Mouse (Mus musculus) C2C12 (cell line): ENCODE measurements around the gene Olfr1324.

Experiments
- CEBPB ChIP-seq: IDR thresholded peaks from one replicate; pipeline ENCODE4 v1.6.1; 2011; ENCODE audit warnings: low read depth, mild to moderate bottlenecking, control low read depth, moderate library complexity
- CTCF ChIP-seq: IDR thresholded peaks from one replicate; pipeline ENCODE4 v1.5.1; 2011; ENCODE audit not compliant: control insufficient read depth, insufficient read depth, insufficient read length
- FOSL1 ChIP-seq: IDR thresholded peaks from one replicate; pipeline ENCODE4 v1.8.0; 2011; ENCODE audit warnings: mild to moderate bottlenecking, low read length; ENCODE audit not compliant: poor library complexity, insufficient read depth, severe bottlenecking
- MAX ChIP-seq: IDR thresholded peaks from one replicate; pipeline ENCODE4 v1.6.1; 2011; ENCODE audit warnings: mild to moderate bottlenecking, control low read depth
- MYOG ChIP-seq: IDR thresholded peaks from one replicate; pipeline ENCODE4 v1.6.1; 2011; ENCODE audit not compliant: control insufficient read depth, insufficient read length; ENCODE audit errors: extremely low read depth
- USF1 ChIP-seq: IDR thresholded peaks from one replicate; pipeline ENCODE4 v1.6.1; 2011; ENCODE audit warnings: low read depth, mild to moderate bottlenecking, control low read depth, moderate library complexity

DNA sequence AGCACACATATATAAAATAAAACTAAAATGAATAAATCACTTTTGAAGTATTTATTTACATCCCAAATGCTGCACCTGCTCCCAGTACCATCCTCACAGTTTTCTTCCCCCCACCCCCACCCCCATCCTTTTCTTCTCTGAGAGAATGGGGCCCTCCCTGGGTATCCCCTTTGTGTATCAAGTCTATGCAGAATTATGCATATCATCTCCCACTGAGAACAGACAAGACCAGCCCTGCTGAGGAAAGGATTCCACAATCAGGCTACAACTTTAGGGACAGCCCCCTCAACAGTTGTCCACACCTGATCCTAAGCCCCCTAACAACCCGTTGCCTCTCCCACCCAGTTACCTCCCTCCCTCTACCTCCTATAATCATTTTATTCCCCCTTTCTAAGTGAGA lies 27.8 kb upstream of the Olfr1324 start:
- TF ChIP-seq USF1 (no peak), CTCF (no peak), MYOG (no peak), MAX (no peak), FOSL1 (no peak), CEBPB (no peak)
